Mouse (Mus musculus): ENCODE measurements at regions not wholly inside any gene's neighbourhood (a gene's known extent, or its start where the extent isn't known, plus 50 kb on each side); places are given as distances from the start of the nearest gene placed in this dataset.

DNA sequence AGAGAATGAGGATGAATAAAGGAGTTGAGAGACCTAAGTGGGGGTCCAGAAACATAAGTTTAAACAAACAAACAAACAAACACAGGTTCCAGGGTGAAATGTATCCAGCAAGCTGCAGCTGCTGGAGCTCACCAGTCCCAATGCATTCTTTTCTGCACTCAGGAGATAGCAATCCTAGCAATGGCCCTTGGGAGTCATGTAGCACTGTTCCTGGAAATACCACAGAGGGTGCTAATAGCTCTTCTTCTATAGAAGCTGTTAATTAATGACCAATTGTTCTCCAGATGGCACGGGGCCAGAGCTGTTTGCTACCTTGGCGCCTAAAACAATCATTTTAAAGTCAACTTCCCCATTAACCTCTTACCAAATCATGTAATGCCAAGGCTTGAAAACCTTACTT lies 622.8 kb upstream of the Nrsn1 start:
- WGBS: 20% methylated on average over 2 of the region's 2 CpGs
- Histone ChIP-seq H3K4me2 (ENCODE audit: low read depth, low read length) (no peak overlapping the region), H3K27ac (ENCODE audit: low read length) (no peak overlapping the region), H3K9ac (ENCODE audit: low read length) (no peak overlapping the region), H3K36me3 (ENCODE audit: control insufficient read depth, insufficient read depth, low read length) (no peaks in the 10 kb centered on the region), H3K9me3 (replicated peaks; ENCODE audit: control insufficient read depth, low read length) (no peaks in the 10 kb centered on the region), H3K27me3 (ENCODE audit: control insufficient read depth, insufficient read depth, low read length) (no peaks in the 10 kb centered on the region), H3K4me3 (replicated peaks; ENCODE audit: low read length) (no peak overlapping the region), H3K4me1 (ENCODE audit: control insufficient read depth, insufficient read depth, low read length) (no peaks in the 10 kb centered on the region)
- ATAC-seq (ENCODE audit: insufficient read depth, low FRiP score): no peak

DNA sequence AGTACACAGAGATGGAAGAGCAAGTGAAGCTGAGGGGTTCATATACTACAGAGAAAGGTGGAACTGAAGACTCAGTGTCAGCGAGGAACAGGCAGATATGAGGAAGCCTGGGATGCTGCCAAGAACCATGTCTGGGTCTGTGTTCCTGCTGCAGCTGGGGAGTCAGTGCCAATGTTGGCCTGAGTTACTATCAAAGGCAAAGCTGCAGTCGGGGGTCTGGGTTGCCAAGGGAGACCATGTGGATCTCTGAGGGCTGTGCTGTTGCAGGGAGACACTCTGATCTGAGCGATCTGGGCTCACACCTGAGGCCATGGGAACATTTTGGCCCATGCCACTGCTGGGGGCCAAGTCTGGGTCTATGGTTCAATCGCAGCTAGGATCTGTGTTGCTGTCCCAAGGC lies 612.5 kb upstream of the Nrsn1 start:
- Histone ChIP-seq H3K9ac (ENCODE audit: low read length) (no peak overlapping the region), H3K4me3 (replicated peaks; ENCODE audit: low read length) (no peak overlapping the region), H3K4me2 (ENCODE audit: low read depth, low read length) (no peak overlapping the region), H3K27ac (ENCODE audit: low read length) (no peak overlapping the region), H3K36me3 (ENCODE audit: control insufficient read depth, insufficient read depth, low read length) (no peaks in the 10 kb centered on the region), H3K4me1 (ENCODE audit: control insufficient read depth, insufficient read depth, low read length) (no peaks in the 10 kb centered on the region), H3K27me3 (ENCODE audit: control insufficient read depth, insufficient read depth, low read length) (no peaks in the 10 kb centered on the region), H3K9me3 (replicated peaks; ENCODE audit: control insufficient read depth, low read length) (no peaks in the 10 kb centered on the region)
- no peak for ATAC-seq (ENCODE audit: insufficient read depth, low FRiP score)
- 75% methylated on average over 4 of the region's 4 CpGs for WGBS

DNA sequence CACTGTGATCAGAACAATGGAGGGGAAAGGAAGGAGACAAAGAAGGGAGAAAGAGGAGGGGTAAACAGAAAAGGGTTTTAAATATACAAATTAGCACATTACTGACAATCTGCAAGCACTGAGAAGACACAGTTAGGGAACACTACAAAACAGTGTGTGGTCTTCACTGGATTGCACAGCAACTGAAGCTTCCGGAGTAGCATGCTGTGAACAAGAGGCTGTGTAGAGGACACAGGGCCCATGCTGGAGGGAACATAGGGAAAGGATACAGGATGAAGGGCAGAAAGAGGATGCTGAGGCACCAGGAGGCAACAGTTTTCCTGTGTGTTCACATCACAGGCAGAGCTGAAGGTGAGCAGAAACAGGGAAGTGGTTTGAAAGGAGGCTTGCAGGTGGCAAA lies 598.6 kb upstream of the Nrsn1 start:
- 94% methylated on average over 1 of the region's 1 CpGs for WGBS
- no peak for ATAC-seq (ENCODE audit: insufficient read depth, low FRiP score)
- no peak overlapping the region for H3K9ac ChIP-seq (ENCODE audit: low read length)
- H3K4me3 ChIP-seq (replicated peaks; ENCODE audit: low read length): no peak overlapping the region
- no peaks in the 10 kb centered on the region for H3K36me3 ChIP-seq (ENCODE audit: control insufficient read depth, insufficient read depth, low read length)
- no peaks in the 10 kb centered on the region for H3K27me3 ChIP-seq (ENCODE audit: control insufficient read depth, insufficient read depth, low read length)
- no peaks in the 10 kb centered on the region for H3K9me3 ChIP-seq (replicated peaks; ENCODE audit: control insufficient read depth, low read length)
- H3K4me1 ChIP-seq (ENCODE audit: control insufficient read depth, insufficient read depth, low read length): no peaks in the 10 kb centered on the region
- H3K27ac ChIP-seq (ENCODE audit: low read length): no peak overlapping the region
- no peak overlapping the region for H3K4me2 ChIP-seq (ENCODE audit: low read depth, low read length)

DNA sequence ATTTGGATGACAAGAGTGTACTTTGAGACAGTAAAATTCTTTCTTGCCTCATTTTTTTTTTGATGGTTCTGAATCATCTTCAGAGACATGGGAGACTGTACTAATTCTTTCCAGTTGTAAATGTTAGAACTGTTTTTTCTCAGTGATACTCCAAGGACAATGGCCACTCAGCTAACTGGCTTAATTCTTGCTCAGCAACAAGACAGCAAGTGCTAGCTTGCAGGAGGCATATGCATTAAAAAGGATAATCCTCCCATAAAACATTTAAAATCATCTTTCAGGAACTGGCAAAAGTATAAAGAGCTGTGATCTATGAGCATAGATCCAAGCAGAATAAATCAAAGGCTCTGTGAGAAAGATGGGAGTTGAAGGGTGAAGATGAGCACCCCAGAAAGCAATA lies 587.9 kb upstream of the Nrsn1 start:
- no peaks in the 10 kb centered on the region for H3K4me1 ChIP-seq (ENCODE audit: control insufficient read depth, insufficient read depth, low read length)
- H3K9ac ChIP-seq (ENCODE audit: low read length): no peak overlapping the region
- H3K27ac ChIP-seq (ENCODE audit: low read length): no peak overlapping the region

DNA sequence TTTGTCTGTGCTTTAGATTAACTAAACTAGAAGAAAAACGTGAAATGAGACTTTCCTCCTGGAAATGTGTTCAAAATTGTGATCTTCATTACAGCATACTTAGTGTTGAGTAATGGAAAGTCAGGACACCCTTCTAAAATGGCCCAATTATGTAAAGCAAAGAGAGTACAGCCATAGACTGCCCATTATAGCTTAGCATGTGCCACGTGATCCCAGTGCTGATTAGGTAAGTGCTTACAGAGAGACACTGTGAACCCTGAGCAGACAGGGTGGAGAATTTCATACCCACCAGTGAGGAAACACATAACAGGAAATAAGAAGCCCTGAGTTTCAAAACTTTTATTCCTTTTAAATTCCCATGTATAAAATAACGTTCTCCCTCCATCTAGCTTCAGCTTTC lies 587.3 kb upstream of the Nrsn1 start:
- Histone ChIP-seq H3K9ac (ENCODE audit: low read length) (no peak overlapping the region), H3K27ac (ENCODE audit: low read length) (no peak overlapping the region), H3K4me2 (ENCODE audit: low read depth, low read length) (no peak overlapping the region), H3K27me3 (ENCODE audit: control insufficient read depth, insufficient read depth, low read length) (no peaks in the 10 kb centered on the region), H3K9me3 (replicated peaks; ENCODE audit: control insufficient read depth, low read length) (no peaks in the 10 kb centered on the region), H3K4me3 (replicated peaks; ENCODE audit: low read length) (no peak overlapping the region), H3K4me1 (ENCODE audit: control insufficient read depth, insufficient read depth, low read length) (no peaks in the 10 kb centered on the region), H3K36me3 (ENCODE audit: control insufficient read depth, insufficient read depth, low read length) (no peaks in the 10 kb centered on the region)
- WGBS: 63% methylated on average over 3 of the region's 3 CpGs
- ATAC-seq (ENCODE audit: insufficient read depth, low FRiP score): no peak

More for the DNA sequence above, 587.9 kb upstream of the Nrsn1 start:
- Histone ChIP-seq H3K4me2 (ENCODE audit: low read depth, low read length) (no peak overlapping the region), H3K4me3 (replicated peaks; ENCODE audit: low read length) (no peak overlapping the region), H3K27me3 (ENCODE audit: control insufficient read depth, insufficient read depth, low read length) (no peaks in the 10 kb centered on the region), H3K9me3 (replicated peaks; ENCODE audit: control insufficient read depth, low read length) (no peaks in the 10 kb centered on the region), H3K36me3 (ENCODE audit: control insufficient read depth, insufficient read depth, low read length) (no peaks in the 10 kb centered on the region)
- ATAC-seq (ENCODE audit: insufficient read depth, low FRiP score): no peak

DNA sequence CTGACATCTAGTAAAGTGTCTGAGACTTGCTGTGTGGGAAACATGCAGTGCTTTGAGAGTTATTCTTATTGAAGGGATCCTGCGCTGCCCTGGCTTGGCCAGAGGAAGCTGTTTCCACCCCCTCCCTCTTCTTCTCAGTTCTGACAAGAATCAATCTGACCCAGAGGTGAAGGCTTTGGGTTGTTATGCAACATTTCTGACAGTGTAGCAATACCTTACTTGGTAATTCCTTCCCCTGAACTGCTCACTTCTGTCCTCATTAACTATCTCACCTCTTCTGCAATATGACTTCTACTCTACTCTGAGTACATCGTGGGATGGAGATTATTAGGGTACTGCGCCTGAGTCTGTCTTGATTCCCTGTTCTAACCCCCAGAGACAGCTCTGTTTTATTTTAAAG lies 586.8 kb upstream of the Nrsn1 start:
- no peak for ATAC-seq (ENCODE audit: insufficient read depth, low FRiP score)
- Histone ChIP-seq H3K9me3 (replicated peaks; ENCODE audit: control insufficient read depth, low read length) (no peaks in the 10 kb centered on the region), H3K4me2 (ENCODE audit: low read depth, low read length) (no peak overlapping the region), H3K4me1 (ENCODE audit: control insufficient read depth, insufficient read depth, low read length) (no peaks in the 10 kb centered on the region), H3K4me3 (replicated peaks; ENCODE audit: low read length) (no peak overlapping the region), H3K9ac (ENCODE audit: low read length) (no peak overlapping the region), H3K27me3 (ENCODE audit: control insufficient read depth, insufficient read depth, low read length) (no peaks in the 10 kb centered on the region), H3K36me3 (ENCODE audit: control insufficient read depth, insufficient read depth, low read length) (no peaks in the 10 kb centered on the region), H3K27ac (ENCODE audit: low read length) (no peak overlapping the region)
- WGBS: 80% methylated on average over 3 of the region's 3 CpGs

DNA sequence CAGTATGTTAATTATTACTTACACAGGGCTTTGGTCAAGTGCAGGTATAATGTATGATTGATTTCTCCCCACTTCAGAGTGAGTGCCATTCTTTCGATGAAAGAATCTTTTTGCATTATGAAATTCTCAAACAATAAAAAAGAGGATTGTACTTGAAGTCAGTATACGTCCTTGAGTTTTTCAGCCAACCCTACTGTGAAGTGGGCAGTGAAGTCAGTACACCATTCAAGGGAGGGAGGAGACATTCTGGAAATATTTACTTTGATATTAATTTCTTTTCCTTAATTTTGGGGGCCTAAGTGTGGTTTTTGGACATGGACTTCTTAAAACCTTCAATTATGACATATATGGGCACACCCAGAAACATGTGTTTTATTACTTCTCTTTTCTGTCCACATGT lies 586.2 kb upstream of the Nrsn1 start:
- Histone ChIP-seq H3K4me1 (ENCODE audit: control insufficient read depth, insufficient read depth, low read length) (no peaks in the 10 kb centered on the region), H3K9me3 (replicated peaks; ENCODE audit: control insufficient read depth, low read length) (no peaks in the 10 kb centered on the region), H3K4me3 (replicated peaks; ENCODE audit: low read length) (no peak overlapping the region), H3K9ac (ENCODE audit: low read length) (no peak overlapping the region), H3K27ac (ENCODE audit: low read length) (no peak overlapping the region), H3K4me2 (ENCODE audit: low read depth, low read length) (no peak overlapping the region), H3K36me3 (ENCODE audit: control insufficient read depth, insufficient read depth, low read length) (no peaks in the 10 kb centered on the region), H3K27me3 (ENCODE audit: control insufficient read depth, insufficient read depth, low read length) (no peaks in the 10 kb centered on the region)
- 65% methylated on average over 2 of the region's 2 CpGs for WGBS
- no peak for ATAC-seq (ENCODE audit: insufficient read depth, low FRiP score)

DNA sequence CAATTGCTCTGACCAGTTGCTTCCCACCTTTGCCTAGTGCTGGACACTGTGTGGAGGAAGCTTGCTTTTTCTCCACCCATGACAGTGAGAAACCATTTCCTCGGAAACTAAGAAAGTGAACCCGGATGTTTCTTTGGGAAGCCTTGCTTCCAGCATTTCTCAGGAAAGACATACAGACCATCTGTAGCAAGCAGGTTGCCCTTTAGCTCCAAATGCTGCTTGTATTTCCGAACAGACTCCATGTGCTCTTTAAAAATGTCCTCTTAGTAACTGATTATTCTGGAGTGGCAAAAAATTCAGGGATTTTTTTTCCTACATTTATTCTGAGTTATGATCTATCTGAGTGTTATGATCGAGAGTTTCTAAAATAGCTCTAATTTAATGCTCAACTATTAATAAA lies 577.9 kb upstream of the Nrsn1 start:
- no peaks in the 10 kb centered on the region for H3K4me1 ChIP-seq (ENCODE audit: control insufficient read depth, insufficient read depth, low read length)
- no peak for ATAC-seq (ENCODE audit: insufficient read depth, low FRiP score)
- no peaks in the 10 kb centered on the region for H3K36me3 ChIP-seq (ENCODE audit: control insufficient read depth, insufficient read depth, low read length)
- no peaks in the 10 kb centered on the region for H3K9me3 ChIP-seq (replicated peaks; ENCODE audit: control insufficient read depth, low read length)
- H3K27ac ChIP-seq (ENCODE audit: low read length): no peak overlapping the region
- no peaks in the 10 kb centered on the region for H3K27me3 ChIP-seq (ENCODE audit: control insufficient read depth, insufficient read depth, low read length)
- no peak overlapping the region for H3K9ac ChIP-seq (ENCODE audit: low read length)
- H3K4me2 ChIP-seq (ENCODE audit: low read depth, low read length): no peak overlapping the region
- no peak overlapping the region for H3K4me3 ChIP-seq (replicated peaks; ENCODE audit: low read length)
- 78% methylated on average over 4 of the region's 4 CpGs for WGBS

DNA sequence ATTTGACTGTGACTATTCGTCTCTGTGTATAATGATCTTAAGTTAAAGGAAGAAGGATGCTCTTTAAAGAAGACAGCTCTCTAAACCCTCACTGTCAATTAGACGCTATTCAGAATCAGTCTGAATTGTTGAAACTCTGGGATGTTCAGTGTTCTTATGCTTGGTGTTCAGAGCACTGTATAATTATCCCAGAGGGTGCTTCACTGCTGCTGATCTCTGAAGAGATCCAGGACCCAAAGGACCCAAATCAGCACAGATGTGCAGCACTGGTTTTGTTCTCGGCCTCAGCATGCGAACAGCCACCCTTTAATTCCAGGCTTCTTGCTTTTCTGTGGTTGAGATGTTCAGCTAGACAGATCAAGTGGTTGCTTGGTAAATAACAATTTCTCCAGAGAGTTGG lies 567.9 kb upstream of the Nrsn1 start:
- no peaks in the 10 kb centered on the region for H3K27me3 ChIP-seq (ENCODE audit: control insufficient read depth, insufficient read depth, low read length)

More for the DNA sequence above, 567.9 kb upstream of the Nrsn1 start:
- Histone ChIP-seq H3K4me2 (ENCODE audit: low read depth, low read length) (no peak overlapping the region), H3K4me1 (ENCODE audit: control insufficient read depth, insufficient read depth, low read length) (no peaks in the 10 kb centered on the region), H3K36me3 (ENCODE audit: control insufficient read depth, insufficient read depth, low read length) (no peaks in the 10 kb centered on the region), H3K27ac (ENCODE audit: low read length) (no peak overlapping the region), H3K4me3 (replicated peaks; ENCODE audit: low read length) (no peak overlapping the region), H3K9ac (ENCODE audit: low read length) (no peak overlapping the region), H3K9me3 (replicated peaks; ENCODE audit: control insufficient read depth, low read length) (no peaks in the 10 kb centered on the region)
- no peak for ATAC-seq (ENCODE audit: insufficient read depth, low FRiP score)
- 80% methylated on average over 4 of the region's 4 CpGs for WGBS

All from stomach, embryonic 16.5 days (tissue).